Mouse (Mus musculus) heart, adult 2 months (tissue): ENCODE data around the gene Nmnat1.
"Not testable (repeated sequence)": the region's sequence is repeated elsewhere in the genome, so short reads cannot be mapped to it uniquely, and the experiment has no call there.

Experiments
- CTCF ChIP-seq: fragments of 200-600 bp; IDR thresholded peaks from 2 replicates; pipeline ENCODE4 v1.8.1; 2022; ENCODE audit warnings: antibody characterized with exemption, mild to moderate bottlenecking, moderate library complexity
- EP300 ChIP-seq: fragments of 200-500 bp; IDR thresholded peaks from 2 replicates; pipeline ENCODE4 v1.6.1; 2011; ENCODE audit warnings: low read depth, low read length, control low read depth; ENCODE audit not compliant: insufficient read depth
- POLR2A ChIP-seq: fragments of 200-500 bp; IDR thresholded peaks from 2 replicates; pipeline ENCODE4 v1.6.1; 2011; ENCODE audit warnings: mild to moderate bottlenecking, low read depth, low read length, control low read depth; ENCODE audit not compliant: insufficient read depth

DNA sequence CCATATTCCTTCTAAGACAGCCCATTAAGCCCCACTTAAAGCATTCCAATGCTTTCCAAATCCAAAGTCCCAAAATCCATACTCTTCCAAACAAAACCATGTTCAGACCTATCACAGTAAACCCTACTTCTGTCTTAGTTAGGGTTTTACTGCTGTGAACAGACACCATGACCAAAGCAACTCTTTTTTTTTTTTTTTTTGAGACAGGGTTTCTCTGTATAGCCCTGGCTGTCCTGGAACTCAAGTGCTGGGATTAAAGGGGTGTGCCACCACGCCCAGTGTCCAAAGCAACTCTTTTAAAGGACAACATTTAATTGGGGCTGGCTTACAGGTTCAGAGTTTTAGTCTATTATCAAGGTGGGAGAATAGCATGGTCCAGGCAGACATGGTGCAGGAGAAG, 53.1 kb downstream of the Nmnat1 start:
- not testable (repeated sequence) for TF ChIP-seq CTCF, POLR2A, EP300
